Mouse (Mus musculus): Measurements from ENCODE around the gene BC030499.

- TF ChIP-seq POLR2AphosphoS2 (IDR thresholded peaks at IDR 0.05; ENCODE audit: low read length): no peak
- no peak for TF ChIP-seq USF1 (IDR thresholded peaks at IDR 0.05; ENCODE audit: low read depth, low read length)
- peak; percentile 91 for TF ChIP-seq ZNF384 (IDR thresholded peaks at IDR 0.05; ENCODE audit: low read depth, low read length)
- no peak for TF ChIP-seq MAX (IDR thresholded peaks at IDR 0.05; ENCODE audit: low read length)
- no peak for TF ChIP-seq POLR2A (IDR thresholded peaks at IDR 0.05; ENCODE audit: control insufficient read depth in 1 of 2, insufficient read depth in 1 of 2, low read depth in 1 of 2, low read length in 2 of 2, poor library complexity in 1 of 2)
These were observed 28.1 kb upstream of the BC030499 start for GRCm38 (mm10) chr11:78262550-78262949.
